Mouse (Mus musculus): ENCODE data around the gene Ttc39a. TPM values are rescaled to one million over a fixed set of nuclear protein-coding genes. Genes with fewer than 3 reads are reported as not detected.
A peak's percentile ranks its signal among the peaks of the same experiment; 100 is the strongest.

The Ttc39a gene
- polyA plus RNA-seq, 1 experiment from 2014 or later, result 0.91 TPM

DNA sequence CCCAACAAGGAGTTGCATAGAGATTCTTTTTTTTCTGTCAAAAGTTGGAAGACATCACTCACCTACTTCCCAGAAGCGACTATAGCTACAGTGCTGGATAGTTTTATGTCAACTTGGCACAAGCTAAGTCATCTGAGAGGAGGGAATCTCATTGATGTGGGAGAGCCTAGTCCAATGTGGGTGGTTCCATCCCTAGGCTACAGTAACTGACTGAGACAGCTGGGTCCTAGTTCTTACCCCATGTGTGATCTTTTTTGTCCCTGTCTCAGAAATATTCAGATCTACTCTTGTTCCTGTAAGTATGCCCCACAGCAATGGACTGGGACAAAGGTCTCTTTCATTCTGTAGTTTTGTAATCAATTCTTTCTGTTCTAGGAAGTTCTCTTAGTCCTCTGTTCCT lies 11.6 kb downstream of the Ttc39a start:
- Histone ChIP-seq H3K4me3 (replicated peaks; ENCODE audit: low read length) (no peak overlapping the region), H3K27me3 (replicated peaks; ENCODE audit: control insufficient read depth, insufficient read depth, low read length) (no peaks in the 10 kb centered on the region), H3K27ac (ENCODE audit: low read length) (no peak overlapping the region), H3K9me3 (ENCODE audit: control insufficient read depth, low read length) (no peaks in the 10 kb centered on the region), H3K4me1 (replicated peaks; ENCODE audit: control insufficient read depth, insufficient read depth, low read length) (no peaks in the 10 kb centered on the region), H3K4me2 (ENCODE audit: low read length) (no peak overlapping the region), H3K36me3 (ENCODE audit: control insufficient read depth, insufficient read depth) (no peaks in the 10 kb centered on the region), H3K9ac (replicated peaks; ENCODE audit: low read depth, low read length) (no peak overlapping the region)
- ATAC-seq, result no peak
- 86% methylated on average over 1 of the region's 1 CpGs for WGBS

DNA sequence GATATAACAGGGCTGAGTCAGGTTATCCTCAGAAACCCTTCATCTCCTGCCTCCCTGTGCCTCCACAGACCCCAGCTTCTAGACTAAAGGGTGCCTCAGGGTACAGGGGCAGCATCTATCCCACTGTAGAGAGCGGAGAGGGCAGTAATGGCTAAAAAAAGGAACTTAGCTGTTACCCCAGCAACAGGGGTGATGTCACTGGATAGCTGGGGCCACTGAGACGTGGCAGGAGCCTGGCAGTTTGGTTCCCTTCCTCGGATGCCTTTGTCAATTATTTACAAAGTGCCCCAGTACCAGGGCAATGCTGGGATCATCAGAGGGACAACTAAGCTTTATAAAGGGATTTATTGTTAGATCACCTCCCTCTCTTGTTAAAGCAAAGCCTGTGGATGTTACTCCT lies 12.6 kb downstream of the Ttc39a start:
- Histone ChIP-seq H3K4me3 (replicated peaks; ENCODE audit: low read length) (no peak overlapping the region), H3K4me2 (ENCODE audit: low read length) (no peak overlapping the region), H3K9ac (replicated peaks; ENCODE audit: low read depth, low read length) (no peak overlapping the region), H3K4me1 (replicated peaks; ENCODE audit: control insufficient read depth, insufficient read depth, low read length) (no peaks in the 10 kb centered on the region), H3K9me3 (ENCODE audit: control insufficient read depth, low read length) (no peaks in the 10 kb centered on the region), H3K27me3 (replicated peaks; ENCODE audit: control insufficient read depth, insufficient read depth, low read length) (no peaks in the 10 kb centered on the region), H3K36me3 (ENCODE audit: control insufficient read depth, insufficient read depth) (no peaks in the 10 kb centered on the region), H3K27ac (ENCODE audit: low read length) (no peak overlapping the region)
- ATAC-seq, result no peak
- 11% methylated on average over 3 of the region's 3 CpGs for WGBS

- Histone ChIP-seq H3K36me3 (ENCODE audit: control insufficient read depth, insufficient read depth) (no peaks in the 10 kb centered on the region), H3K4me1 (replicated peaks; ENCODE audit: control insufficient read depth, insufficient read depth, low read length) (no peaks in the 10 kb centered on the region), H3K4me2 (ENCODE audit: low read length) (no peak overlapping the region), H3K27me3 (replicated peaks; ENCODE audit: control insufficient read depth, insufficient read depth, low read length) (no peaks in the 10 kb centered on the region), H3K4me3 (replicated peaks; ENCODE audit: low read length) (no peak overlapping the region), H3K9ac (replicated peaks; ENCODE audit: low read depth, low read length) (no peak overlapping the region), H3K27ac (ENCODE audit: low read length) (no peak overlapping the region), H3K9me3 (ENCODE audit: control insufficient read depth, low read length) (no peaks in the 10 kb centered on the region)
- ATAC-seq, result no peak
- WGBS, result 87% methylated on average over 4 of the region's 4 CpGs
These were observed 13.1 kb downstream of the Ttc39a start for GRCm38 (mm10) chr4:109419563-109419962.

- H3K9ac ChIP-seq (replicated peaks; ENCODE audit: low read depth, low read length), result no peak overlapping the region
- H3K27ac ChIP-seq (ENCODE audit: low read length), result no peak overlapping the region
- 68% methylated on average over 8 of the region's 8 CpGs for WGBS
- no peak overlapping the region for H3K4me2 ChIP-seq (ENCODE audit: low read length)
- no peaks in the 10 kb centered on the region for H3K4me1 ChIP-seq (replicated peaks; ENCODE audit: control insufficient read depth, insufficient read depth, low read length)
- ATAC-seq, result no peak
- H3K36me3 ChIP-seq (ENCODE audit: control insufficient read depth, insufficient read depth), result no peaks in the 10 kb centered on the region
- H3K9me3 ChIP-seq (ENCODE audit: control insufficient read depth, low read length), result no peaks in the 10 kb centered on the region
- H3K4me3 ChIP-seq (replicated peaks; ENCODE audit: low read length), result no peak overlapping the region
- no peaks in the 10 kb centered on the region for H3K27me3 ChIP-seq (replicated peaks; ENCODE audit: control insufficient read depth, insufficient read depth, low read length)
These were observed 13.8 kb downstream of the Ttc39a start for GRCm38 (mm10) chr4:109420138-109420795.

DNA sequence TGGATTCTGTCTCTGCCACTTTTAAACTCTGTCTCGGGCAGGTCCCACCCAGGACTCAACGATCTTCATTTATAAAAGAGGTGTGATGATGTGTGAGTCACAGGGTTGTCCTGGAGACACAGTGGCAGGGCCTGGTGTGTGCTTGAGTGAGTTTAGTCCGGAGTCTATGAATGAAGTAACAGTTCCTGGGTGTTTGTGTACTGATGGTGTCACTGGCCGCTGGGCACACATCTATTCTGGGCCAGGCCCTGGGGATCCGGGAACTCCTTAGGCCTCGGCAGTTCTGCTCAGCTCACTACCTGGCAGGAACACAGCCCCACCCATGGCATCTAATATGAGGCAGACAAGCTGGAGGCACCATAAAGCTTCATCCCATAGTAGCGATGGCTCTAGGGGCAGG lies 15.2 kb downstream of the Ttc39a start:
- ATAC-seq, result no peak
- 88% methylated on average over 7 of the region's 7 CpGs for WGBS
- no peaks in the 10 kb centered on the region for H3K4me1 ChIP-seq (replicated peaks; ENCODE audit: control insufficient read depth, insufficient read depth, low read length)
- no peak overlapping the region for H3K4me2 ChIP-seq (ENCODE audit: low read length)
- no peak overlapping the region for H3K27ac ChIP-seq (ENCODE audit: low read length)
- H3K4me3 ChIP-seq (replicated peaks; ENCODE audit: low read length), result no peak overlapping the region
- H3K36me3 ChIP-seq (ENCODE audit: control insufficient read depth, insufficient read depth), result no peaks in the 10 kb centered on the region
- no peaks in the 10 kb centered on the region for H3K27me3 ChIP-seq (replicated peaks; ENCODE audit: control insufficient read depth, insufficient read depth, low read length)
- no peak overlapping the region for H3K9ac ChIP-seq (replicated peaks; ENCODE audit: low read depth, low read length)
- H3K9me3 ChIP-seq (ENCODE audit: control insufficient read depth, low read length), result no peaks in the 10 kb centered on the region

- Histone ChIP-seq H3K9me3 (ENCODE audit: control insufficient read depth, low read length) (no peaks in the 10 kb centered on the region), H3K4me1 (replicated peaks; ENCODE audit: control insufficient read depth, insufficient read depth, low read length) (no peaks in the 10 kb centered on the region), H3K36me3 (ENCODE audit: control insufficient read depth, insufficient read depth) (no peaks in the 10 kb centered on the region), H3K4me2 (ENCODE audit: low read length) (no peak overlapping the region), H3K27me3 (replicated peaks; ENCODE audit: control insufficient read depth, insufficient read depth, low read length) (no peaks in the 10 kb centered on the region), H3K27ac (ENCODE audit: low read length) (no peak overlapping the region), H3K4me3 (replicated peaks; ENCODE audit: low read length) (no peak overlapping the region), H3K9ac (replicated peaks; ENCODE audit: low read depth, low read length) (no peak overlapping the region)
- no peak for ATAC-seq
- 80% methylated on average over 6 of the region's 6 CpGs for WGBS
These were observed 16.0 kb downstream of the Ttc39a start for GRCm38 (mm10) chr4:109422436-109422835.

DNA sequence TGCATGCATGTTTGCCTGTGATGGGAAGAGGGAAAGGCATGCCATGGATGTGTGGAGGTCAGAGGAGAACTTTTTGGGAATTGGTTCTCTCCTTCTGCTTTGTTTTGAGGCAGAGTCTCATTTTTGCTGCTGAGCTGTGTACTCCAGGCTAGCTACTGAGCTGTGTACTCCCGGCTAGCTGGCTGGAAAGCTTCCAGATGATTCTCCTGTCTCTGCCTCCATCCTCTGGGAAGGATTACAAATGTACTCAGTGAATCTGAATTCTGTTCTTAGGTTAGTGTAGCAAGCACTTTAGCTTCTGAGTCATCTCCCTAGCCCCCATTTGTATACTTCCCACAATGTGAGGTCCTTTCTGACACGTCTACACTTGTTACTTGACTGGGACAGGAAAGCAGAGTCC lies 17.0 kb downstream of the Ttc39a start:
- Histone ChIP-seq H3K36me3 (ENCODE audit: control insufficient read depth, insufficient read depth) (no peaks in the 10 kb centered on the region), H3K9me3 (ENCODE audit: control insufficient read depth, low read length) (no peaks in the 10 kb centered on the region), H3K4me3 (replicated peaks; ENCODE audit: low read length) (no peak overlapping the region), H3K4me1 (replicated peaks; ENCODE audit: control insufficient read depth, insufficient read depth, low read length) (no peaks in the 10 kb centered on the region), H3K4me2 (ENCODE audit: low read length) (no peak overlapping the region), H3K27ac (ENCODE audit: low read length) (no peak overlapping the region), H3K27me3 (replicated peaks; ENCODE audit: control insufficient read depth, insufficient read depth, low read length) (no peaks in the 10 kb centered on the region), H3K9ac (replicated peaks; ENCODE audit: low read depth, low read length) (no peak overlapping the region)
- no peak for ATAC-seq
- 65% methylated on average over 2 of the region's 2 CpGs for WGBS

GRCm38 (mm10) chr4:109427058-109427457 lies 20.6 kb downstream of the Ttc39a start:
- Histone ChIP-seq H3K9ac (replicated peaks; ENCODE audit: low read depth, low read length) (no peak overlapping the region), H3K27ac (ENCODE audit: low read length) (no peak overlapping the region), H3K4me1 (replicated peaks; ENCODE audit: control insufficient read depth, insufficient read depth, low read length) (no peaks in the 10 kb centered on the region), H3K36me3 (ENCODE audit: control insufficient read depth, insufficient read depth) (no peaks in the 10 kb centered on the region), H3K27me3 (replicated peaks; ENCODE audit: control insufficient read depth, insufficient read depth, low read length) (no peaks in the 10 kb centered on the region), H3K9me3 (ENCODE audit: control insufficient read depth, low read length) (no peaks in the 10 kb centered on the region), H3K4me2 (ENCODE audit: low read length) (no peak overlapping the region), H3K4me3 (replicated peaks; ENCODE audit: low read length) (no peak overlapping the region)
- 68% methylated on average over 1 of the region's 1 CpGs for WGBS
- no peak for ATAC-seq

- Histone ChIP-seq H3K4me1 (replicated peaks; ENCODE audit: control insufficient read depth, insufficient read depth, low read length) (no peaks in the 10 kb centered on the region), H3K27me3 (replicated peaks; ENCODE audit: control insufficient read depth, insufficient read depth, low read length) (no peaks in the 10 kb centered on the region), H3K27ac (ENCODE audit: low read length) (no peak overlapping the region), H3K9me3 (ENCODE audit: control insufficient read depth, low read length) (no peaks in the 10 kb centered on the region), H3K4me2 (ENCODE audit: low read length) (no peak overlapping the region), H3K4me3 (replicated peaks; ENCODE audit: low read length) (no peak overlapping the region), H3K9ac (replicated peaks; ENCODE audit: low read depth, low read length) (no peak overlapping the region), H3K36me3 (ENCODE audit: control insufficient read depth, insufficient read depth) (no peaks in the 10 kb centered on the region)
- ATAC-seq, result no peak
- 94% methylated on average over 7 of the region's 7 CpGs for WGBS
These were observed 23.8 kb downstream of the Ttc39a start for GRCm38 (mm10) chr4:109430250-109430649.

GRCm38 (mm10) chr4:109430854-109431253 lies 24.4 kb downstream of the Ttc39a start:
- Histone ChIP-seq H3K9ac (replicated peaks; ENCODE audit: low read depth, low read length) (no peak overlapping the region), H3K36me3 (ENCODE audit: control insufficient read depth, insufficient read depth) (no peaks in the 10 kb centered on the region), H3K9me3 (ENCODE audit: control insufficient read depth, low read length) (no peaks in the 10 kb centered on the region), H3K4me3 (replicated peaks; ENCODE audit: low read length) (no peak overlapping the region), H3K4me1 (replicated peaks; ENCODE audit: control insufficient read depth, insufficient read depth, low read length) (no peaks in the 10 kb centered on the region), H3K27me3 (replicated peaks; ENCODE audit: control insufficient read depth, insufficient read depth, low read length) (no peaks in the 10 kb centered on the region), H3K27ac (ENCODE audit: low read length) (no peak overlapping the region), H3K4me2 (ENCODE audit: low read length) (no peak overlapping the region)
- peak; percentile 39; the same call in 1 of the 2 replicates for ATAC-seq
- 58% methylated on average over 13 of the region's 13 CpGs for WGBS
